ENCODE assay signal across 12 mouse cellular contexts in genomic region chr3:127019109-127019508, GRCm38 (mm10).
DNase-seq lines count a peak whose midpoint lies in the region; ATAC-seq and TF ChIP-seq lines count a peak whose summit lies in the region.
"Had no signal": no experiment of that assay in that cellular context is flagged by ENCODE, and none has a peak within 500 bp of the region (broad histone marks: within the 10 kb centered on the region; RNA-seq: fewer than 3 reads in every experiment).

No protein-coding gene starts in this region.

- WGBS in lung, postnatal 0 days: 40% methylated on average over 6 of the region's 6 CpGs
- WGBS in embryonic facial prominence, embryonic 15.5 days: 26% methylated on average over 6 of the region's 6 CpGs
- 35% methylated on average over 6 of the region's 6 CpGs for WGBS in stomach, embryonic 14.5 days

- H3K27me3 ChIP-seq in lung, postnatal 0 days (replicated peaks; ENCODE audit: insufficient read depth, low read length): no peaks in the 10 kb centered on the region
- no peaks in the 10 kb centered on the region for H3K27me3 ChIP-seq in embryonic facial prominence, embryonic 15.5 days
- H3K27me3 ChIP-seq in stomach, embryonic 14.5 days (ENCODE audit: control insufficient read depth, insufficient read depth, low read length): no peaks in the 10 kb centered on the region

- DNase-seq in lung, postnatal 0 days (ENCODE audit: low spot score): peak; percentile 25
- no peak for DNase-seq in lung, adult 18-20 months
- DNase-seq in heart, postnatal 25 days (ENCODE audit: low spot score): peak; percentile 39
- DNase-seq in cerebellum, postnatal 4 days (ENCODE audit: low spot score in 2 of 2): no peak
- no peak for DNase-seq in adrenal gland, postnatal 14 days
- DNase-seq in cerebellum, adult 8-10 months: no peak
- DNase-seq: cerebellum, postnatal 10 days; kidney, postnatal 25 days; liver had no signal

- no peak overlapping the region for H3K4me2 ChIP-seq in lung, postnatal 0 days (replicated peaks; ENCODE audit: low read depth, low read length)
- no peak overlapping the region for H3K4me2 ChIP-seq in embryonic facial prominence, embryonic 15.5 days (replicated peaks)
- H3K4me2 ChIP-seq in stomach, embryonic 14.5 days (replicated peaks; ENCODE audit: low read depth, low read length): no peak overlapping the region

- no peak for TF ChIP-seq EP300 in lung, postnatal 0 days (IDR thresholded peaks at IDR 0.05)

- intact Hi-C loops in heart, postnatal 25 days (cut with DNase I): no loop called here

- no peaks in the 10 kb centered on the region for H3K36me3 ChIP-seq in lung, postnatal 0 days (ENCODE audit: insufficient read depth, low read length)
- H3K36me3 ChIP-seq in embryonic facial prominence, embryonic 15.5 days: no peaks in the 10 kb centered on the region
- no peaks in the 10 kb centered on the region; the same call in 1 of the 2 replicates for H3K36me3 ChIP-seq in stomach, embryonic 14.5 days (ENCODE audit: control insufficient read depth, insufficient read depth, low read length)

- no peak overlapping the region for H3K9ac ChIP-seq in lung, postnatal 0 days (replicated peaks; ENCODE audit: low read depth)
- H3K9ac ChIP-seq in embryonic facial prominence, embryonic 15.5 days: no peak overlapping the region
- H3K9ac ChIP-seq in stomach, embryonic 14.5 days (replicated peaks; ENCODE audit: low read depth, low read length): no peak overlapping the region

- ATAC-seq in lung, postnatal 0 days: no peak
- no peak for ATAC-seq in embryonic facial prominence, embryonic 15.5 days (ENCODE audit: insufficient number of reproducible peaks, low FRiP score, low TSS enrichment, low read depth)
- peak; percentile 53; the same call in 1 of the 2 replicates for ATAC-seq in stomach, embryonic 14.5 days (ENCODE audit: insufficient number of reproducible peaks, insufficient read depth, low FRiP score, low read depth)
- ATAC-seq: forebrain, embryonic 14.5 days had no signal

- no peak overlapping the region for H3K4me3 ChIP-seq in lung, postnatal 0 days (ENCODE audit: low read depth, low read length)
- no peak overlapping the region for H3K4me3 ChIP-seq in embryonic facial prominence, embryonic 15.5 days (replicated peaks)
- no peak overlapping the region for H3K4me3 ChIP-seq in stomach, embryonic 14.5 days (ENCODE audit: low read depth, low read length)

- H3K27ac ChIP-seq in lung, postnatal 0 days (ENCODE audit: low read length): no peak overlapping the region
- H3K27ac ChIP-seq in embryonic facial prominence, embryonic 15.5 days (replicated peaks): peak overlapping the region; percentile 78
- peak overlapping the region; percentile 66 for H3K27ac ChIP-seq in stomach, embryonic 14.5 days (ENCODE audit: low read length)

- H3K9me3 ChIP-seq in lung, postnatal 0 days (ENCODE audit: low read length): no peaks in the 10 kb centered on the region
- no peaks in the 10 kb centered on the region for H3K9me3 ChIP-seq in embryonic facial prominence, embryonic 15.5 days (replicated peaks)
- no peaks in the 10 kb centered on the region for H3K9me3 ChIP-seq in stomach, embryonic 14.5 days (ENCODE audit: control insufficient read depth, low read depth, low read length)

- no peaks in the 10 kb centered on the region for H3K4me1 ChIP-seq in lung, postnatal 0 days (ENCODE audit: insufficient read depth, low read depth, low read length)
- peaks cover 7% of the 10 kb centered on the region; the same call in 1 of the 2 replicates for H3K4me1 ChIP-seq in embryonic facial prominence, embryonic 15.5 days
- H3K4me1 ChIP-seq in stomach, embryonic 14.5 days (ENCODE audit: control insufficient read depth, insufficient read depth, low read length): peaks cover 3% of the 10 kb centered on the region; the same call in 1 of the 2 replicates

- TF ChIP-seq CTCF in lung, postnatal 0 days (IDR thresholded peaks at IDR 0.05): no peak

Comparison
In these comparisons a context has a peak if more than half of its experiments do, and no peak if none do; other contexts are left out.
1. DNase-seq: peak in lung, postnatal 0 days (single experiment) and heart, postnatal 25 days (single experiment); none in lung, adult 18-20 months (0 of 2), cerebellum, postnatal 4 days (0 of 2), adrenal gland, postnatal 14 days (single experiment) and cerebellum, adult 8-10 months (single experiment).